In genomic region chr1:84119306-84119705, GRCm38 (mm10) we compare ENCODE assay signal across 25 mouse cellular contexts.
"Had no signal": no experiment of that assay in that cellular context is flagged by ENCODE, and none has a peak within 500 bp of the region (broad histone marks: within the 10 kb centered on the region; RNA-seq: fewer than 3 reads in every experiment).

No protein-coding gene starts in this region.

- H3K27me3 ChIP-seq: heart, embryonic 12.5 days; hindbrain, embryonic 13.5 days; intestine, embryonic 15.5 days; limb, embryonic 12.5 days; liver, embryonic 13.5 days; liver, embryonic 15.5 days had no signal

- H3K4me2 ChIP-seq: heart, embryonic 12.5 days; hindbrain, embryonic 13.5 days; intestine, embryonic 15.5 days; limb, embryonic 12.5 days; liver, embryonic 11.5 days; liver, embryonic 13.5 days; liver, embryonic 15.5 days had no signal

- H3K27ac ChIP-seq: gastrocnemius, adult 2 months; heart, adult 2 months; hindbrain, embryonic 13.5 days; intestine, embryonic 15.5 days; left cerebral cortex, adult 2 months; limb, embryonic 10.5 days; limb, embryonic 12.5 days; liver, embryonic 13.5 days; liver, embryonic 15.5 days had no signal

- H3K4me1 ChIP-seq: heart, embryonic 12.5 days; hindbrain, embryonic 13.5 days; intestine, embryonic 15.5 days; limb, embryonic 10.5 days; limb, embryonic 12.5 days; liver, embryonic 13.5 days; liver, embryonic 15.5 days had no signal

- H3K36me3 ChIP-seq: heart, embryonic 12.5 days; hindbrain, embryonic 13.5 days; intestine, embryonic 15.5 days; limb, embryonic 10.5 days; limb, embryonic 12.5 days; liver, embryonic 13.5 days; liver, embryonic 15.5 days had no signal

- H3K4me3 ChIP-seq: gastrocnemius, adult 2 months; heart, adult 2 months; heart, embryonic 12.5 days; hindbrain, embryonic 13.5 days; intestine, embryonic 15.5 days; left cerebral cortex, adult 2 months; limb, embryonic 10.5 days; limb, embryonic 12.5 days; liver, embryonic 13.5 days; liver, embryonic 15.5 days had no signal

- ATAC-seq: inflammation-experienced regulatory T-cells, adult 6 months; intestine, embryonic 15.5 days; intestine, postnatal 0 days; liver, postnatal 0 days had no signal

- DNase-seq: gastrocnemius, adult 2 months; gastrocnemius, postnatal 10 days; gastrocnemius, postnatal 25 days; heart, adult 2 months; heart, postnatal 10 days; heart, postnatal 4 days; kidney, adult 18-20 months; kidney, adult 8-10 months; kidney, postnatal 10 days; kidney, postnatal 25 days; kidney, postnatal 4 days; layer of hippocampus, adult 9-11 months; liver; liver, embryonic 13.5 days; liver, postnatal 0 days had no signal

- H3K9ac ChIP-seq: heart, embryonic 12.5 days; hindbrain, embryonic 13.5 days; intestine, embryonic 15.5 days; limb, embryonic 12.5 days; liver, embryonic 13.5 days; liver, embryonic 15.5 days; liver, postnatal 0 days had no signal

- H3K9me3 ChIP-seq: heart, embryonic 12.5 days; hindbrain, embryonic 13.5 days; intestine, embryonic 15.5 days; limb, embryonic 10.5 days; limb, embryonic 12.5 days; liver, embryonic 13.5 days had no signal
